Mouse (Mus musculus): Measurements from ENCODE around the gene Cyp4a32.

Cyp4a32 gene

DNA sequence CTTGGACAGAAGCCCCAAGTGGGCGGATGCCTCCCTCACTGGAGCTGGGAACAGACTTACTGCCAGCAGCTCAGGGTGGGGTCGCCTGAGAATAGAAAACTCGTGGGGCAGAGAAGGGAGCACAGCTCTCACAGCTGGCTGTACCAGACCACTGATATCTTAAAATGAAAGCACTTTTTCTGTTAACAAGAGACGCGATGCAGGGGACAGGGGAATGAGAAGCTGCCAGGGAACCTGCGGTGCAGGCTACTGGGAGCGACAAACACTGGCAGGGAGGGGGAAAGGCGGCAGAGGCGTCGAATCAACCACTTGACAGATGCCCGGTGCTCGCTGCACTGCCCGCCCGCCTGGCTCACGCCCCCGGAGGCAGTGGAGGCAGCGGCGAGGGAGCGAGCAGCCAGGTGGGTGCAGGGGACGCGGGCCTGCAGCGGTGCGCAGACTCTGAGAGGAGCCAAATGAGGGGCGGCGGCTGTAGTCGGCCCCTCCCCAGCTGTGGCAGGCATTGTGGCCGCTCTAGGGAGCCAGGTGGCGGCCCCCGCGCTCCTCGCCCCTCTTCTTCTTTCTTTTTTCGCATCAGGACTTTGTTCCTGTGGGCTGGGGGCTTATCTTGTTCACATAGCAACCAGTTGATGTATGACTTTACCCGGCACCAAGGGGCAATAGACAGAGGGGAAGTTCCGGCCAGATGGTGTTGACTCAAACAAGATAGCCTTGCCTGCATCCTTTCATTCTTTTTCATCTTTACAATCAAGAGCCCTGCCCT lies 56.5 kb downstream of the Cyp4a32 start:
- no peak for DNase-seq (ENCODE audit: low read depth)

DNA sequence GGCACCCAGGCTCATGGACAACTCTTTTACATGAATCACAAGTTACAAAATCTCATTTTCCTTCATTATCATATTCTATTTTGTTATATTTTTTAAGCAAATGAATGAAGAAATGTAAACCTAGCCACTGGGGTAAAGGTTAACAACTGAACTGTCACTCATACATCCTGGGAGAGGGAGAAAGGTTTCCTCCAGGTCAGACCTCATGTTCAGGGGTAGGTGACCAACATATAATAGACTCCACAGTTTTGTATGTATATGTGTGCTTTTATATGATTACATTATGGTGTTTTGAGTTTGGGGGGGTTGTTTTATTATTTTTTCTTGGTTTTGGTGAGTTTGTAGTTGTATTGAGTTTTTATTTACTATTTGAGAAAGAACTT lies 57.1 kb downstream of the Cyp4a32 start:
- DNase-seq (ENCODE audit: low read depth): no peak

DNA sequence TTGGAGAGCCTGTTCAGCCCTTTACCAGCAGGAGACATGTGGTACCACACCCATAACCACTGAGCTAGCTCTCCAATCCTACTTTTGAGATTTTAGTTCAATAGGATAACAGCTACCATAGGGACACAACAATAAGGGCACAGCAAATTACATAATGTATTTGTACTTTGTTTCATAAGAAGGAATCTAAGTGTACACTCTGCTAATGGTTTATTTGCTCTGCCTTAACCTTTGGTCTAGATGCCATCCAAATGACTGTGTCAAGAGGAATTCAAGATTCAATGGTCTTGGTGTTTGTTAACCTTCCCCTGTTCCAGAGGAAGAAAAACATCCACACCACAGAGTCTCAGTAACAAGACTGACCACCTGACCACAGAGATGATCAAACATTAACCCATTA lies 58.4 kb downstream of the Cyp4a32 start:
- no peak for DNase-seq (ENCODE audit: low read depth)
